Mouse (Mus musculus) MEL (cell line): ENCODE data around the gene Cdk2ap2. TPM values are rescaled to one million over a fixed set of nuclear protein-coding genes. Genes with fewer than 3 reads are reported as not detected.

Experiments used
- DNase-seq: peaks from one replicate; pipeline ENCODE4 v3.0.0; 2011; ENCODE audit warnings: low read depth, low spot score
- H3K27ac ChIP-seq: 2 replicates; pipeline ENCODE4 v1.5.1; 2012; ENCODE audit warnings: low read depth, mild to moderate bottlenecking, control low read depth, low read length, moderate library complexity; ENCODE audit not compliant: control insufficient read depth
- H3K27me3 ChIP-seq, 2 experiments: fragments of 150-350 bp in 1 of 2; sonication (generic) in 1 of 2; 2 replicates each; pipeline ENCODE4 v1.6.1; 2012; ENCODE audit warnings: low read length in 2 of 2, mild to moderate bottlenecking in 2 of 2, improper control_type of control experiment in 1 of 2, moderate library complexity in 1 of 2; ENCODE audit not compliant: insufficient read depth in 2 of 2, control insufficient read depth in 1 of 2
- H3K36me3 ChIP-seq, 2 experiments: 2 replicates each; pipeline ENCODE4 v1.6.1; 2012 to 2014; ENCODE audit warnings: low read length in 2 of 2, improper control_type of control experiment in 1 of 2, inconsistent platforms in 1 of 2, mild to moderate bottlenecking in 1 of 2; ENCODE audit not compliant: insufficient read depth in 2 of 2, control insufficient read depth in 1 of 2
- H3K4me1 ChIP-seq, 2 experiments: fragments of 150-350 bp in 1 of 2; sonication (generic) in 1 of 2; 2 replicates each; pipeline ENCODE4 v1.6.1; 2012; ENCODE audit warnings: low read length in 2 of 2, improper control_type of control experiment in 1 of 2, mild to moderate bottlenecking in 1 of 2; ENCODE audit not compliant: insufficient read depth in 2 of 2, control insufficient read depth in 1 of 2
- H3K4me3 ChIP-seq, 2 experiments: fragments of 150-350 bp in 1 of 2; sonication (generic) in 1 of 2; 2 replicates each; pipeline ENCODE4 v1.5.1; 2012; ENCODE audit warnings: low read depth in 2 of 2, low read length in 2 of 2, mild to moderate bottlenecking in 2 of 2, moderate library complexity in 2 of 2, control low read depth in 1 of 2, improper control_type of control experiment in 1 of 2; ENCODE audit not compliant: control insufficient read depth in 1 of 2, insufficient read depth in 1 of 2
- H3K79me2 ChIP-seq: 2 replicates; pipeline ENCODE4 v1.6.1; 2012; ENCODE audit warnings: mild to moderate bottlenecking, low read length, moderate library complexity; ENCODE audit not compliant: control insufficient read depth, poor library complexity, insufficient read depth
- H3K9ac ChIP-seq: 2 replicates; pipeline ENCODE4 v1.6.1; 2012; ENCODE audit warnings: low read depth, mild to moderate bottlenecking, control low read depth, low read length, moderate library complexity; ENCODE audit not compliant: control insufficient read depth, poor library complexity, severe bottlenecking
- H3K9me3 ChIP-seq: fragments of 150-350 bp; sonication (generic); replicated peaks from 2 replicates; pipeline ENCODE4 v1.6.1; 2012; ENCODE audit warnings: mild to moderate bottlenecking, low read length, improper control_type of control experiment, moderate library complexity; ENCODE audit not compliant: insufficient read depth
- BHLHE40 ChIP-seq: IDR thresholded peaks from 2 replicates; pipeline ENCODE4 v1.6.1; 2012; ENCODE audit warnings: low read depth, mild to moderate bottlenecking, inconsistent platforms, low read length, improper control_type of control experiment, borderline replicate concordance
- CHD1 ChIP-seq: IDR thresholded peaks from 2 replicates; pipeline ENCODE4 v1.6.1; 2012; ENCODE audit warnings: low read depth, mild to moderate bottlenecking, inconsistent platforms, low read length, improper control_type of control experiment
- CHD2 ChIP-seq: IDR thresholded peaks from 2 replicates; pipeline ENCODE4 v1.6.1; 2011; ENCODE audit warnings: low read length, improper control_type of control experiment
- CTCF ChIP-seq, 3 experiments: IDR thresholded peaks in 2 of 3; conservative IDR thresholded peaks in 1 of 3; 2 replicates each; pipeline ENCODE4 v1.5.1; 2011 to 2012; ENCODE audit warnings: low read length in 3 of 3, low read depth in 2 of 3, mild to moderate bottlenecking in 2 of 3, improper control_type of control experiment in 1 of 3, inconsistent platforms in 1 of 3, mixed read lengths in 1 of 3, moderate library complexity in 1 of 3; ENCODE audit not compliant: control insufficient read depth in 1 of 3, insufficient read depth in 1 of 3, poor library complexity in 1 of 3, severe bottlenecking in 1 of 3
- ELF1 ChIP-seq: IDR thresholded peaks from 2 replicates; pipeline ENCODE4 v1.6.1; 2014; ENCODE audit warnings: low read depth, mild to moderate bottlenecking, inconsistent platforms, low read length, improper control_type of control experiment, moderate library complexity
- ETS1 ChIP-seq: IDR thresholded peaks from 2 replicates; pipeline ENCODE4 v1.6.1; 2012; ENCODE audit warnings: low read depth, mild to moderate bottlenecking, inconsistent platforms, low read length, improper control_type of control experiment, moderate library complexity
- GABPA ChIP-seq: IDR thresholded peaks from 2 replicates; pipeline ENCODE4 v1.6.1; 2012; ENCODE audit warnings: low read depth, mild to moderate bottlenecking, inconsistent platforms, low read length, improper control_type of control experiment, moderate library complexity
- GATA1 ChIP-seq: IDR thresholded peaks from 2 replicates; pipeline ENCODE4 v1.6.1; 2011; ENCODE audit warnings: low read depth, low read length, improper control_type of control experiment
- HCFC1 ChIP-seq: IDR thresholded peaks from 2 replicates; pipeline ENCODE4 v1.6.1; 2012; ENCODE audit warnings: low read depth, mild to moderate bottlenecking, inconsistent platforms, low read length, improper control_type of control experiment, moderate library complexity
- JUND ChIP-seq: IDR thresholded peaks from 2 replicates; pipeline ENCODE4 v1.6.1; 2011; ENCODE audit warnings: low read depth, mild to moderate bottlenecking, improper control_type of control experiment, low read length
- KAT2A ChIP-seq: conservative IDR thresholded peaks from 2 replicates; pipeline ENCODE4 v1.6.1; 2012; ENCODE audit warnings: low read depth, low read length, improper control_type of control experiment, inconsistent platforms
- MAFK ChIP-seq: IDR thresholded peaks from 2 replicates; pipeline ENCODE4 v1.6.1; 2011; ENCODE audit warnings: low read depth, mild to moderate bottlenecking, low read length, improper control_type of control experiment, borderline replicate concordance
- MAZ ChIP-seq: IDR thresholded peaks from 2 replicates; pipeline ENCODE4 v1.6.1; 2012; ENCODE audit warnings: low read depth, mild to moderate bottlenecking, inconsistent platforms, low read length, improper control_type of control experiment
- MXI1 ChIP-seq: IDR thresholded peaks from 2 replicates; pipeline ENCODE4 v1.6.1; 2011; ENCODE audit warnings: mild to moderate bottlenecking, low read depth, low read length, improper control_type of control experiment
- MYC ChIP-seq: IDR thresholded peaks from 2 replicates; pipeline ENCODE4 v1.6.1; 2011; ENCODE audit warnings: low read depth, mild to moderate bottlenecking, low read length, improper control_type of control experiment, moderate library complexity
- POLR2AphosphoS2 ChIP-seq: IDR thresholded peaks from 2 replicates; pipeline ENCODE4 v1.6.1; 2011; ENCODE audit warnings: low read length, improper control_type of control experiment
- POLR2AphosphoS5 ChIP-seq: IDR thresholded peaks from 2 replicates; pipeline ENCODE4 v1.6.1; 2012; ENCODE audit warnings: low read depth, borderline replicate concordance, mild to moderate bottlenecking, inconsistent platforms, low read length, moderate library complexity, mixed read lengths
- RAD21 ChIP-seq: IDR thresholded peaks from 2 replicates; pipeline ENCODE4 v1.6.1; 2011; ENCODE audit warnings: mild to moderate bottlenecking, low read depth, low read length, improper control_type of control experiment
- RCOR1 ChIP-seq: IDR thresholded peaks from 2 replicates; pipeline ENCODE4 v1.6.1; 2012; ENCODE audit warnings: low read depth, mild to moderate bottlenecking, inconsistent platforms, low read length, improper control_type of control experiment
- SIN3A ChIP-seq: IDR thresholded peaks from 2 replicates; pipeline ENCODE4 v1.6.1; 2012; ENCODE audit warnings: low read length, improper control_type of control experiment, inconsistent platforms
- TBP ChIP-seq: IDR thresholded peaks from 2 replicates; pipeline ENCODE4 v1.8.0; 2011; ENCODE audit warnings: low read depth, low read length, improper control_type of control experiment
- TCF12 ChIP-seq: IDR thresholded peaks from 2 replicates; pipeline ENCODE4 v1.6.1; 2014; ENCODE audit warnings: low read depth, mild to moderate bottlenecking, inconsistent platforms, low read length, improper control_type of control experiment, moderate library complexity
- UBTF ChIP-seq: IDR thresholded peaks from 2 replicates; pipeline ENCODE4 v1.6.1; 2012; ENCODE audit warnings: low read depth, mild to moderate bottlenecking, inconsistent platforms, low read length, improper control_type of control experiment, moderate library complexity, borderline replicate concordance; ENCODE audit not compliant: insufficient read depth
- USF1 ChIP-seq: IDR thresholded peaks from 2 replicates; pipeline ENCODE4 v1.6.1; 2014; ENCODE audit warnings: low read depth, mild to moderate bottlenecking, inconsistent platforms, low read length, improper control_type of control experiment, moderate library complexity
- USF2 ChIP-seq, 2 experiments: IDR thresholded peaks; 2 replicates each; pipeline ENCODE4 v1.6.1; 2011 to 2012; ENCODE audit warnings: improper control_type of control experiment in 2 of 2, low read length in 2 of 2, borderline replicate concordance in 1 of 2, inconsistent platforms in 1 of 2, low read depth in 1 of 2, mild to moderate bottlenecking in 1 of 2; ENCODE audit not compliant: insufficient read depth in 1 of 2
- ZKSCAN1 ChIP-seq: IDR thresholded peaks from 2 replicates; pipeline ENCODE4 v1.6.1; 2012; ENCODE audit warnings: low read depth, mild to moderate bottlenecking, inconsistent platforms, low read length, improper control_type of control experiment, moderate library complexity
- ZMIZ1 ChIP-seq: IDR thresholded peaks from 2 replicates; pipeline ENCODE4 v1.6.1; 2012; ENCODE audit warnings: low read depth, mild to moderate bottlenecking, inconsistent platforms, low read length, improper control_type of control experiment, moderate library complexity
- polyA plus RNA-seq, 2 experiments: library from polyadenylated mRNA; stranded (reverse) in 1 of 2; unstranded in 1 of 2; fragments of >175 nt in 1 of 2; fragments of >200 nt in 1 of 2; gene quantifications; 2 replicates each; pipeline versions ENCODE4 v1.2.1 to v1.2.4; 2012; ENCODE audit warnings: low replicate concordance in 2 of 2, low read depth in 1 of 2; ENCODE audit not compliant: insufficient read length in 2 of 2, insufficient read depth in 1 of 2, missing spikeins in 1 of 2
- total RNA-seq: library from RNA; depleted of rRNA; stranded (reverse); fragments of 300-350 nt; gene quantifications from 2 replicates; pipeline ENCODE4 v1.2.3, GENCODE M21; 2012

Gene Cdk2ap2
- total and polyA plus RNA-seq, 3 experiments: 53.5 to 97.6 TPM; not detected in 1

DNA sequence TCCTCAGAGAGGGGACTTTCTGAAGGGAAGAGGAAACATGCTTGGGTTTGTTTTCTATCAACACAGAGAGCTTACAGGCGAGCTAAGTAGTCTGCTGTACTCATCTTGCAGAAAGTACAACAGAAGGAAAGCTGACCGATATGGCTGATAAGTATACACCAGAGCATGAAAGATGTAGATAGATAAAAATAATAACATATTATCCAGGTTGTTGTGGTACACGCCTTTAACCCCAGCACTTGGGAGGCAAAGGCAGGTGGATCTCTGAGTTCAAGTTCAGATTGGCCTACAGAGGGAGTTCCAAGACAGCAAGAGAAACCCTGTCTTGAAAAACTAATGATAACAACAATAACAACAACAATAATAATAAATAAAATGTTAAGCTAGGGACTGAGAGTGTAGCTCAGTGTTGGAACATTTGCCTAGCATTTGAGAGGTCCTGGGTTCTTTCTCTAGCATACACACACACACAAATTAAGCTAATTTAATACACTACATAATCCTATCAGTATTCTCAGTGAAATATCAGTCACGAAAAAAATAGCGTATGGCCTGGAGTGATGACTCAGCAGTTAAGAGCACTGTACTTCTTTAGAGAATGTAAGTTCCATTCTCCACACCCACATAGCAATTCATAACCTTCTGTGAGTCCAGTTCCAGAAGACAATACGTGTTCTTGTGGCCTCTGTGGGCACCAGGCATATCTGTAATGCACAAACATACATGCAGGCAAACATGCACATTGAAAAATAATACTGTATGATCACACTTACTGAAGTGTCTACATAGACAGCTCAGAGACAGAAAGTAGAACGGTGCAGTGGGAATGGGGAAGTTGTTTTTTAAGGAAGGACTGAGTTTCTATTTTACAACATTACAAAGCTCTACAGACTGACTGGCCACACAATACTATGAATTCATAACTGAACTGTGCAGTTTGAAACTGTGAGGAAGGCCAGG, 25.7 kb downstream of the Cdk2ap2 start (continued):
- peak; percentile 50 for TF ChIP-seq HCFC1
- TF ChIP-seq BHLHE40: no peak
- peak; percentile 85 for TF ChIP-seq GABPA
- peak; percentile 58; the same call in 1 of the 2 replicates for TF ChIP-seq RCOR1
- TF ChIP-seq RAD21: peak; percentile 42
- TF ChIP-seq ELF1: no peak
- no peak for TF ChIP-seq POLR2AphosphoS5
- no peak for TF ChIP-seq USF1
- TF ChIP-seq POLR2AphosphoS2: no peak
- no peak for TF ChIP-seq ZMIZ1
- no peak for TF ChIP-seq ZKSCAN1
- no peak for TF ChIP-seq UBTF
- peak; percentile 19; the same call in 1 of the 2 replicates for TF ChIP-seq GATA1
- TF ChIP-seq CHD1: 0 out of 2 replicates have a peak, but pooled peaks have one; percentile 18
- TF ChIP-seq ETS1: peak; percentile 68
- TF ChIP-seq JUND: 0 out of 2 replicates have a peak, but pooled peaks have one; percentile 43
- peak; percentile 28; the same call in 1 of the 2 replicates for TF ChIP-seq SIN3A
- no peak for TF ChIP-seq USF2 (IDR thresholded peaks at IDR 0.05; ENCODE audit: borderline replicate concordance in 1 of 2, insufficient read depth in 1 of 2, low read depth in 1 of 2, low read length in 2 of 2)
- TF ChIP-seq TBP: 0 out of 2 replicates have a peak, but pooled peaks have one; percentile 60

GRCm38 (mm10) chr19:4124432-4124831, 27.4 kb downstream of the Cdk2ap2 start:
- Histone ChIP-seq H3K27ac (peak overlapping the region; percentile 95), H3K9me3 (no peaks in the 10 kb centered on the region), H3K9ac (peak overlapping the region; percentile 64; the same call in 1 of the 2 replicates), H3K4me1 (peaks cover 25 to 27% of the 10 kb centered on the region in 2 experiments), H3K27me3 (no peaks in the 10 kb centered on the region), H3K36me3 (peaks cover 0 to 41% of the 10 kb centered on the region in 2 experiments; a peak in 2 of 4 replicates), H3K79me2 (peaks cover 7% of the 10 kb centered on the region), H3K4me3 (no peak overlapping the region)
- peak; percentile 30 for DNase-seq
- TF ChIP-seq RAD21 (no peak), MAZ (no peak), TCF12 (no peak), JUND (no peak), KAT2A (no peak), POLR2AphosphoS5 (no peak), ETS1 (no peak), MXI1 (0 out of 2 replicates have a peak, but pooled peaks have one; percentile 19), CHD1 (peak; percentile 17; the same call in 1 of the 2 replicates), MYC (no peak), CHD2 (no peak), MAFK (no peak), SIN3A (0 out of 2 replicates have a peak, but pooled peaks have one; percentile 2), CTCF (IDR thresholded peaks at IDR 0.05 in 2 of 3, conservative IDR thresholded peaks at IDR 0.05 in 1 of 3; ENCODE audit: control insufficient read depth in 1 of 3, insufficient read depth in 1 of 3, low read depth in 2 of 3, low read length in 3 of 3, poor library complexity in 1 of 3, severe bottlenecking in 1 of 3) (no peak)
